Mouse (Mus musculus): ENCODE results near the gene 2310022B05Rik. TPM values are rescaled to one million over a fixed set of nuclear protein-coding genes. Genes with fewer than 3 reads are reported as not detected.
A peak's percentile ranks its signal among the peaks of the same experiment; 100 is the strongest.

Gene 2310022B05Rik
- polyA plus RNA-seq, 1 experiment from 2014 or later = 36.6 TPM

- Histone ChIP-seq H3K4me1 (0 out of 2 replicates have a peak, but pooled peaks cover 5% of the 10 kb centered on the region), H3K4me3 (no peak overlapping the region), H3K9me3 (no peaks in the 10 kb centered on the region), H3K9ac (no peak overlapping the region), H3K4me2 (no peak overlapping the region), H3K27me3 (no peaks in the 10 kb centered on the region), H3K27ac (no peak overlapping the region), H3K36me3 (peaks cover 9% of the 10 kb centered on the region)
- ATAC-seq (ENCODE audit: insufficient number of reproducible peaks, low FRiP score, low TSS enrichment, low read depth) = no peak
- 73% methylated on average over 4 of the region's 4 CpGs for WGBS
Measured at GRCm38 (mm10) chr8:124630891-124631290, 32.3 kb downstream of the 2310022B05Rik start.

DNA sequence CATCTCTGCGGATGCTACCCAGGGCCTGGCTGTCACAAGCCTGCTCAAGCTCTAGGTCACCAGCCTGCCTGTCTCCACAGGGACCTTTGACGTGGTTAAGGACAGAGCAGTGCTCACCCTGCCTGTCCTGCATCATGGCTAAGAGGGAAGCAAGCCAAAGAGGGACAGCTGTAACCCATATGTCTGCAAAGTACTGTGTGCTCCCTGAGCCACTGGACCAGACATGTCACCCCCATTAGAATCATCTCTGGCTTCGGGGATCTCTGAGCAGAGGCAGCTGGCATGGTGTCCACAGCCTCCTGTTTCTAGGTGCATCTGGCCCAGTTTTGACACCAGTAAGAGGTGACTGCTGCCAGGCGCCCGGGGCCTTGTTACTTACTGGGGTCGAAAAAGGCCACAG, 32.7 kb downstream of the 2310022B05Rik start:
- 80% methylated on average over 6 of the region's 6 CpGs for WGBS
- ATAC-seq (ENCODE audit: insufficient number of reproducible peaks, low FRiP score, low TSS enrichment, low read depth) = no peak

DNA sequence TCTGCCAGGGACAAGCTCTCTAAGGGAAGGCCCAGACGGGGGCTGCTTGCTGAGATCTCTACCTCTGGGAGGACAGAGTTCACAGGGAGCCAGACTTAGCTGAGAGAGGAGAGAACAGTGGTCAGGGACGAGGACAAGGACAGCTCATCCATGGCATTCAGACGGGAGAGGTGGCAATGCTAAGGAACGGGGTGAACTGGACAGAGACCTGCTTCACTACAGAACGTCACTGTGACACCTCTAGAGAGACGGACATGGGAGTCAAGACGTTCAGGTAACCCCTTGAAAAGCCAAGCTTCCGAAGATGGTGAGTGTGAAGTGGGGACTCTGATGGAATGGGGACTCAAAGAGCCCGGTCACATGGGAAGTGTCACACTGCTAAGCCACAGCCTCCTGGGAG, 36.9 kb downstream of the 2310022B05Rik start:
- no peaks in the 10 kb centered on the region for H3K36me3 ChIP-seq
- H3K9ac ChIP-seq = no peak overlapping the region
- H3K27me3 ChIP-seq = no peaks in the 10 kb centered on the region
- no peak overlapping the region for H3K4me2 ChIP-seq
- no peak overlapping the region for H3K27ac ChIP-seq
- H3K4me3 ChIP-seq = no peak overlapping the region
- peaks cover 7% of the 10 kb centered on the region; the same call in 1 of the 2 replicates for H3K4me1 ChIP-seq
- no peak for ATAC-seq (ENCODE audit: insufficient number of reproducible peaks, low FRiP score, low TSS enrichment, low read depth)
- H3K9me3 ChIP-seq = no peaks in the 10 kb centered on the region
- WGBS = 86% methylated on average over 9 of the region's 9 CpGs

More for the DNA sequence above, 32.7 kb downstream of the 2310022B05Rik start:
- Histone ChIP-seq H3K9ac (no peak overlapping the region), H3K4me2 (no peak overlapping the region), H3K27me3 (no peaks in the 10 kb centered on the region), H3K36me3 (peaks cover 6% of the 10 kb centered on the region; the same call in 1 of the 2 replicates), H3K9me3 (no peaks in the 10 kb centered on the region), H3K27ac (peak overlapping the region; percentile 3; the same call in 1 of the 2 replicates), H3K4me1 (0 out of 2 replicates have a peak, but pooled peaks cover 5% of the 10 kb centered on the region), H3K4me3 (no peak overlapping the region)

- H3K4me1 ChIP-seq = peaks cover 10% of the 10 kb centered on the region; the same call in 1 of the 2 replicates
- H3K9ac ChIP-seq = no peak overlapping the region
- H3K27ac ChIP-seq = no peak overlapping the region
- H3K27me3 ChIP-seq = peaks cover 6% of the 10 kb centered on the region; the same call in 1 of the 2 replicates
- no peak overlapping the region for H3K4me3 ChIP-seq
- no peaks in the 10 kb centered on the region for H3K9me3 ChIP-seq
- H3K4me2 ChIP-seq = no peak overlapping the region
- no peaks in the 10 kb centered on the region for H3K36me3 ChIP-seq
- no peak for ATAC-seq (ENCODE audit: insufficient number of reproducible peaks, low FRiP score, low TSS enrichment, low read depth)
- 52% methylated on average over 5 of the region's 5 CpGs for WGBS
Measured at GRCm38 (mm10) chr8:124621255-124621654, 41.9 kb downstream of the 2310022B05Rik start.

DNA sequence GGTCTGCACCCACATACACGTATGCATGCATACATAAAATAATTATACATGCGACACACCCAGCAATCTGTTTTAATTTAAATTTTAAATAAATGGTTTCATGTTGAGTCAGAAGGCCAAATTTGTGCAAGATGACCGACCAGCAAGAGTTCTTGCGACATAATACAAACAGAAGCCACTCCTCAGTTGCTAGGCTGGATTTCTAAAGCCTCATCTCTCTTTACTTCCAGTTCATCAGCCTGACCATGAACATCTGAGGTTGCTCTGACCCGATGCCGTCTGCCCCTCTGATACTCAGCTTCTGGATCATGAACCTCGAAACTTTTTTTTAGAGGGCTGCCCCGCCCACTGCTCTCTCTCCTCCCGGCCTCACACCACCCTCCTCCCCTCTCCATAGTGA, 44.9 kb downstream of the 2310022B05Rik start:
- Histone ChIP-seq H3K36me3 (no peaks in the 10 kb centered on the region), H3K4me2 (no peak overlapping the region), H3K9me3 (no peaks in the 10 kb centered on the region), H3K27me3 (peaks cover 12% of the 10 kb centered on the region; the same call in 1 of the 2 replicates), H3K27ac (0 out of 2 replicates have a peak overlapping the region, but pooled peaks have one; percentile 13), H3K9ac (no peak overlapping the region), H3K4me3 (no peak overlapping the region), H3K4me1 (peaks cover 3% of the 10 kb centered on the region; the same call in 1 of the 2 replicates)
- ATAC-seq (ENCODE audit: insufficient number of reproducible peaks, low FRiP score, low TSS enrichment, low read depth) = no peak
- WGBS = 60% methylated on average over 9 of the region's 9 CpGs

DNA sequence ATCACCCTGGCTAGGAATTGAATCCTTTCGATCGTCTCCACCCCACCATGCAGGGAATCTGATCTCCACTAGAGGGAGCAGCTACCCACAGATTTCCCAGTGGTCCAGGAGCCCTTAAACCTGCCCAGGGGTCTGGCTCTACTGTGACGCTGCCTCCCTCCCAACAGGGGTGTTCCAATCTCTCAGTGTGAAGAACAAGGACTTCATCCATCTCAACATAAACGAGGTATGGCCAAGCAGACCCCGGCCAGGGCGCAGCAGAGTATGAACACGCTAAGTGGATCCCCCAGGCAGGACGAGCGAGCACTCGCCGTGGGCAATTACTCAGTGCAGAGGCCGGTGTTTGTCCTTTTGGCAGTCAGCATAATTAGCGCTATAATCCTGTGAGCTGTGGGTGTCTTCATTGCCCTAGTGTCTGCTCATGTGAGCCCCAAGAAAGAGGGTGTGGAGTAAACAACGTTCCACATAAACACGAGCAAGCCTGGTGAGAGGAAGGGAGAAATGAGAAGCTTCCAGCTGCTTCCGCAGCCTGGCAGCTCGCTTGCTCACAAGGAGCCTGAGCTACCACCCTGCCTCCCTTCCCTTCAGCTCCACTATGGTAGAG, 45.8 kb downstream of the 2310022B05Rik start:
- H3K9ac ChIP-seq = 0 out of 2 replicates have a peak overlapping the region, but pooled peaks have one; percentile 31
- WGBS = 5% methylated on average over 17 of the region's 17 CpGs
- peak overlapping the region; percentile 41 for H3K4me3 ChIP-seq
- H3K4me1 ChIP-seq = peaks cover 3% of the 10 kb centered on the region; the same call in 1 of the 2 replicates
- H3K27me3 ChIP-seq = peaks cover 12% of the 10 kb centered on the region; the same call in 1 of the 2 replicates
- H3K9me3 ChIP-seq = no peaks in the 10 kb centered on the region
- no peaks in the 10 kb centered on the region for H3K36me3 ChIP-seq
- peak; percentile 63 for ATAC-seq (ENCODE audit: insufficient number of reproducible peaks, low FRiP score, low TSS enrichment, low read depth)
- H3K4me2 ChIP-seq = peak overlapping the region; percentile 78
- no peak overlapping the region for H3K27ac ChIP-seq

DNA sequence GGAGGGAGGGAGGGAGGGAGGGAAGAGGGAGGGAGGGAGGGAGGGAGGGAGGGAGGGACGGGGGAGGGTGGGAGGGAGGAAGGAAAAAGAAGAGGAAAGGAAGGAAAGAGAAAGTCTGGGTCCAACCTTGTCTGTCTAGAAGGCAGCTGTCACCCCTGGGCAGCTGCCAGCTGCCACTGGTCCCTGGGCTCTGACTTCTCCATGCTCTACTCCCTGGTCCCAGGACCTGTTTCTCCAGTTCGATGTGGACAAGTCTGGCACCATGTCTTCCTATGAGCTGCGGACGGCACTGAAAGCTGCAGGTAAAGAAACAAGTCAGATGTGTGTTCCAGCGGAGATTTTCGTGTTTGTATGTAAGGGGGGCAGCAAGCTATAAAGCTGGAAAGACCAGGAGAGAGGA, 48.8 kb downstream of the 2310022B05Rik start:
- Histone ChIP-seq H3K9ac (no peak overlapping the region), H3K27ac (no peak overlapping the region), H3K27me3 (peaks cover 12% of the 10 kb centered on the region; the same call in 1 of the 2 replicates), H3K36me3 (no peaks in the 10 kb centered on the region), H3K9me3 (no peaks in the 10 kb centered on the region), H3K4me2 (no peak overlapping the region), H3K4me1 (peaks cover 3% of the 10 kb centered on the region; the same call in 1 of the 2 replicates), H3K4me3 (no peak overlapping the region)
- ATAC-seq (ENCODE audit: insufficient number of reproducible peaks, low FRiP score, low TSS enrichment, low read depth) = no peak
- 81% methylated on average over 5 of the region's 6 CpGs for WGBS

GRCm38 (mm10) chr8:124608972-124609353, 54.2 kb downstream of the 2310022B05Rik start:
- Histone ChIP-seq H3K9me3 (no peaks in the 10 kb centered on the region), H3K4me2 (no peak overlapping the region), H3K4me3 (no peak overlapping the region), H3K4me1 (no peaks in the 10 kb centered on the region), H3K27me3 (0 out of 2 replicates have a peak, but pooled peaks cover 3% of the 10 kb centered on the region), H3K9ac (no peak overlapping the region), H3K27ac (no peak overlapping the region), H3K36me3 (no peaks in the 10 kb centered on the region)
- no peak for ATAC-seq (ENCODE audit: insufficient number of reproducible peaks, low FRiP score, low TSS enrichment, low read depth)
- WGBS = 69% methylated on average over 9 of the region's 9 CpGs

GRCm38 (mm10) chr8:124608239-124608971, 54.8 kb downstream of the 2310022B05Rik start:
- H3K9ac ChIP-seq = no peak overlapping the region
- 0 out of 2 replicates have a peak, but pooled peaks cover 3% of the 10 kb centered on the region for H3K27me3 ChIP-seq

DNA sequence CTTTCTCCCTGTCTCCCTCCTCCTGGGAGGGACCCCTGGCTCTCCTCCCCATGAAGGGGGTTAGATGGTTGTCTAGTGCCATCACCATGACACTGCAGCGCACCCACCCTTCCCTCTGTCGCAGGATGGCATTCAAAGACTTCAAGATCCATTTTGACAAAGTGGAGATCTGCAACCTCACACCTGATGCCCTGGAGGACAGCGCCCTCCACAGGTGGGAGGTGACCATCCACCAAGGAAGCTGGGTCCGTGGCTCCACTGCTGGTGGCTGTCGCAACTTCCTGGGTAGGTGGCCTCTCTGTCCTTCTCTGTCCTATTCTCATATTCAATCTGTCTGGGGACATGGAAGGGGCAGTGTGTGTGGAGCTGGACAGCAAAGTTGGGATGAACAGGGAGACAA, 59.1 kb downstream of the 2310022B05Rik start:
- no peaks in the 10 kb centered on the region for H3K4me1 ChIP-seq
- 0 out of 2 replicates have a peak, but pooled peaks cover 3% of the 10 kb centered on the region for H3K27me3 ChIP-seq
- H3K27ac ChIP-seq = no peak overlapping the region
- no peak overlapping the region for H3K4me3 ChIP-seq
- no peak overlapping the region for H3K9ac ChIP-seq
- 75% methylated on average over 5 of the region's 5 CpGs for WGBS
- H3K36me3 ChIP-seq = no peaks in the 10 kb centered on the region
- H3K4me2 ChIP-seq = no peak overlapping the region
- ATAC-seq (ENCODE audit: insufficient number of reproducible peaks, low FRiP score, low TSS enrichment, low read depth) = no peak
- no peaks in the 10 kb centered on the region for H3K9me3 ChIP-seq

More at GRCm38 (mm10) chr8:124608239-124608971, 54.8 kb downstream of the 2310022B05Rik start:
- 73% methylated on average over 13 of the region's 13 CpGs for WGBS
- Histone ChIP-seq H3K36me3 (no peaks in the 10 kb centered on the region), H3K4me3 (no peak overlapping the region), H3K4me1 (no peaks in the 10 kb centered on the region), H3K27ac (no peak overlapping the region), H3K9me3 (no peaks in the 10 kb centered on the region), H3K4me2 (no peak overlapping the region)
- ATAC-seq (ENCODE audit: insufficient number of reproducible peaks, low FRiP score, low TSS enrichment, low read depth) = no peak

- Histone ChIP-seq H3K9me3 (no peaks in the 10 kb centered on the region), H3K4me2 (no peak overlapping the region), H3K27me3 (no peaks in the 10 kb centered on the region), H3K27ac (no peak overlapping the region), H3K4me1 (no peaks in the 10 kb centered on the region), H3K4me3 (no peak overlapping the region), H3K36me3 (no peaks in the 10 kb centered on the region), H3K9ac (no peak overlapping the region)
- no peak for ATAC-seq (ENCODE audit: insufficient number of reproducible peaks, low FRiP score, low TSS enrichment, low read depth)
- 74% methylated on average over 4 of the region's 4 CpGs for WGBS
Measured at GRCm38 (mm10) chr8:124589393-124589792, 73.8 kb downstream of the 2310022B05Rik start.

DNA sequence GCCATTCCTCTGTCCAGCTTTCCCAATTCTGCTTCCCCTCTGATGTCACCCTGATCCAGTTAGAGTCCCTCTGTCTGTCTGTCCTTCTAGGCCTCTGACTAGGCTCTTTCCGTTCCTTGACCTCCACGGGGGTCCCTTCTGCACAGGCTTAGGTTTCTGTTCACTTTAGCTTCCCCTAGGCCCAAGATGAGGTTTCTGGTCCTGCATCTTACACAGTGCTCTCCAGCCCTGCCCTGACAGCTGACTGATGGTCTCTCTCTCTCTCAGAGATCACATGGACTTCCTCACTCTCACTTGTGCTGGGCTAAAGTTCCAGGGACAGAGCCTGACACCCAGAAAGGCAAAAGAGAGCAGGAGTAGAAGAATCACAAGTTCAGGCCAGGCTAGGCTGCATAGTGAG, 76.6 kb downstream of the 2310022B05Rik start:
- Histone ChIP-seq H3K27me3 (no peaks in the 10 kb centered on the region), H3K36me3 (no peaks in the 10 kb centered on the region), H3K9ac (no peak overlapping the region), H3K9me3 (no peaks in the 10 kb centered on the region), H3K4me2 (no peak overlapping the region), H3K27ac (no peak overlapping the region), H3K4me3 (no peak overlapping the region), H3K4me1 (no peaks in the 10 kb centered on the region)
- 78% methylated on average over 2 of the region's 2 CpGs for WGBS
- no peak for ATAC-seq (ENCODE audit: insufficient number of reproducible peaks, low FRiP score, low TSS enrichment, low read depth)
